Mouse (Mus musculus) stomach, postnatal 0 days (tissue): ENCODE measurements around the gene Slc44a2. TPM values are rescaled to one million over a fixed set of nuclear protein-coding genes. Genes with fewer than 3 reads are reported as not detected.
A peak's percentile ranks its signal among the peaks of the same experiment; 100 is the strongest.
"Not testable (repeated sequence)": the region's sequence is repeated elsewhere in the genome, so short reads cannot be mapped to it uniquely, and the experiment has no call there.

Experiments
- ATAC-seq: fragments of 200-750 bp; cut with Nextera tagmentation; 2 replicates; pipeline ENCODE4 v1.8.0; 2017; ENCODE audit not compliant: low FRiP score, low TSS enrichment
- DNase-seq: peaks from one replicate; pipeline ENCODE4 v3.0.0-alpha.2; 2016; ENCODE audit warnings: low spot score
- H3K27ac ChIP-seq: fragments of 300-500 bp; sonication (generic); replicated peaks from 2 replicates; pipeline ENCODE4 v1.5.1; 2014; ENCODE audit warnings: mild to moderate bottlenecking, control low read depth
- H3K27me3 ChIP-seq: fragments of 300-500 bp; sonication (generic); 2 replicates; pipeline ENCODE4 v1.6.1; 2014; ENCODE audit warnings: low read length; ENCODE audit not compliant: control insufficient read depth, insufficient read depth
- H3K36me3 ChIP-seq: fragments of 300-500 bp; sonication (generic); 2 replicates; pipeline ENCODE4 v1.6.1; 2014; ENCODE audit warnings: low read length, mixed read lengths; ENCODE audit not compliant: control insufficient read depth, insufficient read depth
- H3K4me1 ChIP-seq: fragments of 300-500 bp; sonication (generic); replicated peaks from 2 replicates; pipeline ENCODE4 v1.6.1; 2014; ENCODE audit warnings: antibody characterized with exemption; ENCODE audit not compliant: control insufficient read depth, insufficient read depth
- H3K4me2 ChIP-seq: fragments of 300-500 bp; sonication (generic); replicated peaks from 2 replicates; pipeline ENCODE4 v1.6.1; 2014; ENCODE audit warnings: low read depth, mild to moderate bottlenecking, control low read depth, moderate library complexity
- H3K4me3 ChIP-seq: fragments of 300-500 bp; sonication (generic); 2 replicates; pipeline ENCODE4 v1.5.1; 2014; ENCODE audit warnings: low read depth, low read length, control low read depth
- H3K9ac ChIP-seq: fragments of 300-500 bp; sonication (generic); 2 replicates; pipeline ENCODE4 v1.6.1; 2014; ENCODE audit warnings: mild to moderate bottlenecking, low read length, control low read depth, mixed read lengths
- H3K9me3 ChIP-seq: fragments of 300-500 bp; sonication (generic); 2 replicates; pipeline ENCODE4 v1.6.1; 2016; ENCODE audit warnings: low read length; ENCODE audit not compliant: control insufficient read depth
- CTCF ChIP-seq: IDR thresholded peaks from 2 replicates; pipeline ENCODE4 v1.5.1; 2016; ENCODE audit warnings: antibody characterized with exemption, low read depth, mild to moderate bottlenecking, moderate library complexity
- EP300 ChIP-seq: optimal IDR thresholded peaks from 2 replicates; pipeline ENCODE3; 2016; ENCODE audit warnings: antibody characterized with exemption
- WGBS: fragments of 180-500 bp; shearing (Covaris S2); extraction: QIAGEN DNeasy Blood & Tissue Kit; methylation state at CpG from one replicate; pipeline ENCODE4 v1.1.7; 2014; 5-methylcytosine and 5-hydroxymethylcytosine counted together
- polyA plus RNA-seq: library from polyadenylated mRNA; unstranded; fragments of >200 nt; fragmentation: Nextera tagmentation; extraction: Ambion mirVana; gene quantifications from 2 replicates; pipeline ENCODE4 v1.2.1, GENCODE M21; 2015

Gene Slc44a2
- polyA plus RNA-seq, 1 experiment from 2014 or later = 55.2 TPM

GRCm38 (mm10) chr9:21291022-21291787 lies 29.3 kb upstream of the Slc44a2 start, which contains the start of gene Cdkn2d:
Gene Cdkn2d, minus strand, starts transcription at chr9:21291407.
- H3K27ac ChIP-seq = peak within 1 kb of the TSS; percentile 86
- under 1% methylated on average over 38 of the region's 51 CpGs for WGBS
- no peaks in the 10 kb centered on the region for H3K27me3 ChIP-seq
- H3K9me3 ChIP-seq = no peaks in the 10 kb centered on the region
- peak; percentile 100 for DNase-seq
- H3K36me3 ChIP-seq = no peaks in the 10 kb centered on the region
- H3K4me3 ChIP-seq = peak within 1 kb of the TSS; percentile 69
- peak within 1 kb of the TSS; percentile 80 for H3K4me2 ChIP-seq
- peak; percentile 96 for ATAC-seq
- peaks cover 6% of the 10 kb centered on the region; the same call in 1 of the 2 replicates for H3K4me1 ChIP-seq
- peak within 1 kb of the TSS; percentile 77 for H3K9ac ChIP-seq
- peak; percentile 65 for TF ChIP-seq CTCF
- no peak for TF ChIP-seq EP300

GRCm38 (mm10) chr9:21291868-21292267 lies 28.6 kb upstream of the Slc44a2 start:
- not testable (repeated sequence) for DNase-seq, H3K9me3 ChIP-seq, H3K4me1 ChIP-seq, ATAC-seq, H3K27me3 ChIP-seq, H3K36me3 ChIP-seq
- Histone ChIP-seq H3K4me3 (peak overlapping the region; percentile 69), H3K4me2 (peak overlapping the region; percentile 56), H3K9ac (0 out of 2 replicates have a peak overlapping the region, but pooled peaks have one; percentile 8), H3K27ac (peak overlapping the region; percentile 40; the same call in 1 of the 2 replicates)
- 8% methylated on average over 7 of the region's 7 CpGs for WGBS

- Histone ChIP-seq H3K4me3 (no peak overlapping the region), H3K27ac (no peak overlapping the region), H3K27me3 (no peaks in the 10 kb centered on the region), H3K36me3 (no peaks in the 10 kb centered on the region), H3K9ac (no peak overlapping the region), H3K9me3 (no peaks in the 10 kb centered on the region), H3K4me2 (no peak overlapping the region), H3K4me1 (no peaks in the 10 kb centered on the region; the same call in 1 of the 2 replicates)
- no peak for TF ChIP-seq EP300
- ATAC-seq (no peak), DNase-seq (no peak)
- WGBS = 85% methylated on average over 3 of the region's 3 CpGs
Observed at GRCm38 (mm10) chr9:21292271-21292670, 28.2 kb upstream of the Slc44a2 start.

- 87% methylated on average over 10 of the region's 10 CpGs for WGBS
- Histone ChIP-seq H3K27me3 (no peaks in the 10 kb centered on the region), H3K4me2 (no peak overlapping the region), H3K4me3 (no peak overlapping the region), H3K9me3 (no peaks in the 10 kb centered on the region), H3K9ac (no peak overlapping the region), H3K36me3 (no peaks in the 10 kb centered on the region), H3K27ac (no peak overlapping the region), H3K4me1 (no peaks in the 10 kb centered on the region)
- DNase-seq = no peak
- TF ChIP-seq EP300 (no peak), CTCF (no peak)
- 0 out of 2 replicates have a peak, but pooled peaks have one; percentile 9 for ATAC-seq
Observed at GRCm38 (mm10) chr9:21299014-21299413, 21.5 kb upstream of the Slc44a2 start.

- no peaks in the 10 kb centered on the region for H3K27me3 ChIP-seq
- H3K4me3 ChIP-seq = no peak overlapping the region
- no peak for TF ChIP-seq EP300
- TF ChIP-seq CTCF = no peak
- no peaks in the 10 kb centered on the region for H3K4me1 ChIP-seq
- H3K36me3 ChIP-seq = no peaks in the 10 kb centered on the region; the same call in 1 of the 2 replicates
- no peaks in the 10 kb centered on the region for H3K9me3 ChIP-seq
- ATAC-seq = no peak
- no peak overlapping the region for H3K4me2 ChIP-seq
- no peak overlapping the region for H3K9ac ChIP-seq
- no peak for DNase-seq
- 78% methylated on average over 7 of the region's 7 CpGs for WGBS
- no peak overlapping the region for H3K27ac ChIP-seq
Observed at GRCm38 (mm10) chr9:21305065-21305464, 15.4 kb upstream of the Slc44a2 start.

GRCm38 (mm10) chr9:21309150-21309741 lies 11.3 kb upstream of the Slc44a2 start:
- Histone ChIP-seq H3K4me2 (no peak overlapping the region), H3K36me3 (no peaks in the 10 kb centered on the region; the same call in 1 of the 2 replicates), H3K4me3 (no peak overlapping the region), H3K27me3 (no peaks in the 10 kb centered on the region), H3K9me3 (no peaks in the 10 kb centered on the region), H3K9ac (no peak overlapping the region), H3K27ac (no peak overlapping the region), H3K4me1 (no peaks in the 10 kb centered on the region)
- 70% methylated on average over 15 of the region's 15 CpGs for WGBS
- TF ChIP-seq CTCF = no peak
- TF ChIP-seq EP300 = no peak
- DNase-seq (no peak), ATAC-seq (no peak)
